ENCODE assay signal across 8 mouse cellular contexts in genomic region chr11:94045016-94045415, GRCm38 (mm10). TPM values are rescaled to one million over a fixed set of nuclear protein-coding genes. Genes with fewer than 3 reads are reported as not detected.
DNase-seq lines count a peak whose midpoint lies in the region; ATAC-seq lines count a peak whose summit lies in the region.

No protein-coding gene starts in this region.

- H3K4me1 ChIP-seq in kidney, embryonic 15.5 days: peaks cover 3% of the 10 kb centered on the region
- peaks cover 33% of the 10 kb centered on the region for H3K4me1 ChIP-seq in forebrain, embryonic 12.5 days
- H3K4me1 ChIP-seq in midbrain, embryonic 12.5 days: peaks cover 28% of the 10 kb centered on the region

- no peak for ATAC-seq in kidney, embryonic 15.5 days (replicated peaks; ENCODE audit: low FRiP score)
- peak; percentile 47; the same call in 1 of the 2 replicates for ATAC-seq in forebrain, embryonic 12.5 days (ENCODE audit: low FRiP score)
- peak; percentile 61 for ATAC-seq in midbrain, embryonic 12.5 days (ENCODE audit: low FRiP score, low read depth)

- H3K36me3 ChIP-seq in kidney, embryonic 15.5 days: peaks cover 19% of the 10 kb centered on the region
- peaks cover 20% of the 10 kb centered on the region for H3K36me3 ChIP-seq in forebrain, embryonic 12.5 days (replicated peaks)
- H3K36me3 ChIP-seq in midbrain, embryonic 12.5 days: peaks cover 18% of the 10 kb centered on the region

- no peaks in the 10 kb centered on the region for H3K9me3 ChIP-seq in kidney, embryonic 15.5 days (replicated peaks)
- H3K9me3 ChIP-seq in forebrain, embryonic 12.5 days: no peaks in the 10 kb centered on the region
- no peaks in the 10 kb centered on the region for H3K9me3 ChIP-seq in midbrain, embryonic 12.5 days

- no peak overlapping the region for H3K27ac ChIP-seq in kidney, embryonic 15.5 days
- peak overlapping the region; percentile 98; the same call in 1 of the 2 replicates for H3K27ac ChIP-seq in forebrain, embryonic 12.5 days
- peak overlapping the region; percentile 95 for H3K27ac ChIP-seq in midbrain, embryonic 12.5 days (replicated peaks)

- WGBS in kidney, embryonic 15.5 days: 10% methylated on average over 4 of the region's 4 CpGs
- 2% methylated on average over 4 of the region's 4 CpGs for WGBS in forebrain, embryonic 12.5 days
- 6% methylated on average over 4 of the region's 4 CpGs for WGBS in midbrain, embryonic 12.5 days

- peak overlapping the region; percentile 54 for H3K4me3 ChIP-seq in kidney, embryonic 15.5 days (replicated peaks)
- H3K4me3 ChIP-seq in forebrain, embryonic 12.5 days (replicated peaks): peak overlapping the region; percentile 57
- H3K4me3 ChIP-seq in midbrain, embryonic 12.5 days: peak overlapping the region; percentile 68

- no peaks in the 10 kb centered on the region for H3K27me3 ChIP-seq in kidney, embryonic 15.5 days
- H3K27me3 ChIP-seq in forebrain, embryonic 12.5 days: no peaks in the 10 kb centered on the region
- H3K27me3 ChIP-seq in midbrain, embryonic 12.5 days: no peaks in the 10 kb centered on the region

- DNase-seq in kidney, adult 8-10 months: no peak
- peak; percentile 42 to 44 for DNase-seq in cerebellum, postnatal 14 days
- no peak for DNase-seq in adrenal gland, postnatal 36 days
- DNase-seq in gastrocnemius, postnatal 4 days (ENCODE audit: low spot score in 2 of 2): no peak
- DNase-seq in testis, postnatal 14 days (ENCODE audit: low spot score): no peak

- peak overlapping the region; percentile 67 for H3K4me2 ChIP-seq in kidney, embryonic 15.5 days
- peak overlapping the region; percentile 52 for H3K4me2 ChIP-seq in forebrain, embryonic 12.5 days
- H3K4me2 ChIP-seq in midbrain, embryonic 12.5 days (replicated peaks): peak overlapping the region; percentile 69

- H3K9ac ChIP-seq in kidney, embryonic 15.5 days: no peak overlapping the region
- H3K9ac ChIP-seq in forebrain, embryonic 12.5 days: peak overlapping the region; percentile 54
- H3K9ac ChIP-seq in midbrain, embryonic 12.5 days (replicated peaks): peak overlapping the region; percentile 62

RNA-seq across cellular contexts. Expression of gene Spag9, which starts 49.1 kb away (rescaled TPM):
- polyA plus RNA-seq in kidney, embryonic 15.5 days (2015; fragmentation: Nextera tagmentation; extraction: Ambion mirVana): 35.1 and 37.2 TPM in 2 replicates
- 124 and 127 TPM in 2 replicates for polyA plus RNA-seq in forebrain, embryonic 12.5 days (2016; fragmentation: Nextera tagmentation; extraction: Ambion mirVana)
- 134 and 147 TPM in 2 replicates for polyA plus RNA-seq in midbrain, embryonic 12.5 days (2016; fragmentation: Nextera tagmentation; extraction: Ambion mirVana)
- 100 to 1,000 TPM; 108 to 117 TPM for total RNA-seq in adrenal gland, postnatal 36 days (2021)
- total RNA-seq in gastrocnemius, postnatal 4 days (2021): 100 to 1,000 TPM; 132 to 149 TPM

Comparison
In these comparisons a context has a peak if more than half of its experiments do, and no peak if none do; other contexts are left out.
1. DNase-seq: peak in cerebellum, postnatal 14 days (2 of 2); none in kidney, adult 8-10 months (0 of 2), adrenal gland, postnatal 36 days (0 of 2), gastrocnemius, postnatal 4 days (0 of 2) and testis, postnatal 14 days (single experiment).
2. Peak in every context shown above with its lines, with median percentiles within 50 percentile points of each other: H3K4me2 ChIP-seq and H3K4me3 ChIP-seq.